Mouse (Mus musculus): ENCODE measurements around the gene Sppl2b.

DNA sequence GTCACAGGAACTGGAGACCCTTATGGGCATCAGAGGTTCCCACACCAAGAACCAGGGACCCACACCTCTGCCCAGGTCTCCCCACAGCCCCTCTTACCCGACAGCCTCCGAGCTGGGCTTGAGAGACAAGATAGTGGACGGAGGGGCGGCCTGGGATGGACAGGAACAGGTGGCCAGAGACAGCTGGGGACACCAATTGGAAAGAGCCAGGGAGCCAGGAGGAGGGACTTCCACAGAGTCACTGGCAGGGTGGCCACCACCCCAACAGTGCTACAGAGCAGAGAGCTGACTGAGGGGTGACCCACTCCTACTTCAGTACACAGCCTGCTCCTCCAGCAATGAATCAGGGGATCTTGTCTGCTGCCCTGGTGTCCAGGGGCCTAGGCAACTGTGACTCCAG, 41.7 kb upstream of the Sppl2b start, which contains the start of gene Jsrp1:
- TF ChIP-seq CTCF (IDR thresholded peaks at IDR 0.05; ENCODE audit: low read depth, low read length) = no peak
- no peak for TF ChIP-seq POLR2A (IDR thresholded peaks at IDR 0.05; ENCODE audit: borderline replicate concordance, low read depth, low read length)
